Mouse (Mus musculus): ENCODE measurements at regions not wholly inside any gene's neighbourhood (a gene's known extent, or its start where the extent isn't known, plus 50 kb on each side); places are given as distances from the start of the nearest gene placed in this dataset.
A peak's percentile ranks its signal among the peaks of the same experiment; 100 is the strongest.

DNA sequence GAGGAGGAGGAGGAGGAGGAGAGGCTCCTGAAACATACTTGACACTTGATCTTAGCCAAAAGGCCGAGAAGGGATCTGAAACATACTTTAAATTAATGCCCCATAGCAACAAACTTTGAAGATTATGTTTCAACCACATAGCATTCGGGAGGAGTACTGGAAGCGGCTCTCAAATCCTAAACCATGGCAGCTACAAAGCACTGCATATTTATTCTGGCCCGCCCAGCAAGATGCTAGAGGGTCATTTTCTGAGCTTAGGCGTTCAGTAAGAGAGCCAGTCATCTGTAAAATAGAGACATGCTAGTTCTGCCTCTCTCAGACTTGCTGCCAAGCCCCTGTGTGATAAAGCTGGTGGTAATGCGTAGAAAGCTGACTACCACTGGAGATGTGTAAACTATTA, 2156.0 kb upstream of the Lrrc6 start:
- H3K4me3 ChIP-seq (ENCODE audit: low read depth, low read length) = no peak overlapping the region
- no peaks in the 10 kb centered on the region for H3K36me3 ChIP-seq (ENCODE audit: control insufficient read depth, insufficient read depth, low read length)
- no peaks in the 10 kb centered on the region for H3K4me1 ChIP-seq (ENCODE audit: control insufficient read depth, insufficient read depth, low read length)
- no peak for ATAC-seq (ENCODE audit: low read depth)
- 69% methylated on average over 6 of the region's 6 CpGs for WGBS
- H3K9me3 ChIP-seq (ENCODE audit: control insufficient read depth, low read length) = no peaks in the 10 kb centered on the region
- no peak overlapping the region for H3K27ac ChIP-seq (ENCODE audit: low read depth, low read length)
- H3K4me2 ChIP-seq (ENCODE audit: low read depth, low read length) = no peak overlapping the region
- no peaks in the 10 kb centered on the region for H3K27me3 ChIP-seq (ENCODE audit: control insufficient read depth, insufficient read depth, low read length)
- no peak overlapping the region for H3K9ac ChIP-seq (replicated peaks; ENCODE audit: low read depth, low read length)

DNA sequence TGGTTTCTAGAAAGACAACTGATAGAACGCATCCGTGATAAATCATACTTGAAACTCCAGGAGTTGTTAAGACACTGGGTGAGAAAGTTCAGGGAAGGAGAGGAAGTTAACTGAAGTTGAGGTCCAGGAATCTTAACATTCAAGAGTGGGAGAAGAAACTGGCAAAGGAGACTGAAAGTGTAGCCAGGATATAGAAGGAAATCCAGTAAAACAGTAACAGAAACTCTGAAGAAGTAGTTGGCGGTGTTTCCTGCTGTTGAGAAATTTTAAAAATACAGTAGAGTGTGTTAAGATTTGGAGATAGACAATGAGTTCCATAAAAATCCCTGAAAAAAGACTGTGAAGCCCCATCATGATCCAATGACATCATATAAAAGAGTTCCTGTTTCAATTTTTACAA, 2154.3 kb upstream of the Lrrc6 start:
- H3K36me3 ChIP-seq (ENCODE audit: control insufficient read depth, insufficient read depth, low read length) = no peaks in the 10 kb centered on the region
- H3K4me3 ChIP-seq (ENCODE audit: low read depth, low read length) = no peak overlapping the region
- no peaks in the 10 kb centered on the region for H3K27me3 ChIP-seq (ENCODE audit: control insufficient read depth, insufficient read depth, low read length)
- H3K9ac ChIP-seq (replicated peaks; ENCODE audit: low read depth, low read length) = no peak overlapping the region
- no peak for ATAC-seq (ENCODE audit: low read depth)
- H3K27ac ChIP-seq (ENCODE audit: low read depth, low read length) = no peak overlapping the region
- WGBS = 95% methylated on average over 3 of the region's 3 CpGs
- H3K4me2 ChIP-seq (ENCODE audit: low read depth, low read length) = no peak overlapping the region
- H3K4me1 ChIP-seq (ENCODE audit: control insufficient read depth, insufficient read depth, low read length) = peaks cover 4% of the 10 kb centered on the region; the same call in 1 of the 2 replicates
- no peaks in the 10 kb centered on the region for H3K9me3 ChIP-seq (ENCODE audit: control insufficient read depth, low read length)

DNA sequence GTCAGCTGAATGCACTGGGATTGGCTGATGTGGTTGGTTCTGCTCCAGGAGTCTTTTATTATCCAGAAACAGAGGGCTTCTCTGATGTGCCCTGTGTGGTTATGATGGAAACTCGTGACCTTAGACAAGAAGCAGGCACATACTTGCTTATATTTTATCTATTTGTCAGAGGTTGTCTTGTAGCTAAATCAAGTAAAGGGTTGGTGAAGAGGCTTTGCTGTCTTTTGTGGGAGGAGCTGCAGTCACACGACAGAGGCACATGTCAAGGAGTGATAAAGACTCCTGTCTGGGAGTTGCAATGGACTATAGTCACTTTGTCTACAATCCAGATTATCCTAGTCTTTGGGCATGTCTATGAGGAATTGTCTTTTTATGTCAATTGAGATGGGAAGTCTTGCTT, 2149.9 kb upstream of the Lrrc6 start:
- no peaks in the 10 kb centered on the region for H3K36me3 ChIP-seq (ENCODE audit: control insufficient read depth, insufficient read depth, low read length)
- H3K9ac ChIP-seq (replicated peaks; ENCODE audit: low read depth, low read length) = no peak overlapping the region
- H3K9me3 ChIP-seq (ENCODE audit: control insufficient read depth, low read length) = no peaks in the 10 kb centered on the region
- H3K4me2 ChIP-seq (ENCODE audit: low read depth, low read length) = no peak overlapping the region
- ATAC-seq (ENCODE audit: low read depth) = peak; percentile 28; the same call in 1 of the 2 replicates
- 42% methylated on average over 2 of the region's 2 CpGs for WGBS
- no peak overlapping the region for H3K27ac ChIP-seq (ENCODE audit: low read depth, low read length)
- no peaks in the 10 kb centered on the region for H3K27me3 ChIP-seq (ENCODE audit: control insufficient read depth, insufficient read depth, low read length)
- H3K4me1 ChIP-seq (ENCODE audit: control insufficient read depth, insufficient read depth, low read length) = peaks cover 9% of the 10 kb centered on the region; the same call in 1 of the 2 replicates
- H3K4me3 ChIP-seq (ENCODE audit: low read depth, low read length) = no peak overlapping the region

DNA sequence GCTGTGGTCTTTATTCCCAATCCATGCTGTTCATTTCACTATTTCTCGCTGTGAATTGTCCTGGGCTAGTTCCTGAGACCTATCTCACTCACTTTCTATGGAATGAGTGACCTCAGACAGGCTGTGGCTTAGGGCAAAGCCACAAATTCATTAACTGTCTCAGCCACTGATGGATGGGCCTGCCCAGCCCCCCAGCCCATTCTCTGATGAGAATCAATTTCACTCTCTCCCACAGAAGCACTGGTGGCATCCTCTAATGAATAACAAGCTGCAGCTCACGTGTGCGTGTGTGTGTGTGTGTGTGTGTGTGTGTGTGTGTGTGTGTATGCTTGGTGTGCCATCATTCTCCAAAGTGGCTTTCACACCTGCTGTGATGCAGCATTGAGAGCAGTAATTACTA, 2149.3 kb upstream of the Lrrc6 start:
- Histone ChIP-seq H3K4me3 (ENCODE audit: low read depth, low read length) (no peak overlapping the region), H3K9me3 (ENCODE audit: control insufficient read depth, low read length) (no peaks in the 10 kb centered on the region), H3K9ac (replicated peaks; ENCODE audit: low read depth, low read length) (no peak overlapping the region), H3K27ac (ENCODE audit: low read depth, low read length) (no peak overlapping the region), H3K27me3 (ENCODE audit: control insufficient read depth, insufficient read depth, low read length) (no peaks in the 10 kb centered on the region), H3K36me3 (ENCODE audit: control insufficient read depth, insufficient read depth, low read length) (no peaks in the 10 kb centered on the region), H3K4me2 (ENCODE audit: low read depth, low read length) (no peak overlapping the region), H3K4me1 (ENCODE audit: control insufficient read depth, insufficient read depth, low read length) (peaks cover 9% of the 10 kb centered on the region; the same call in 1 of the 2 replicates)
- WGBS = 11% methylated on average over 3 of the region's 3 CpGs
- peak; percentile 58; the same call in 1 of the 2 replicates for ATAC-seq (ENCODE audit: low read depth)

GRCm38 (mm10) chr15:68646865-68647264, 2146.2 kb upstream of the Lrrc6 start:
- H3K36me3 ChIP-seq (ENCODE audit: control insufficient read depth, insufficient read depth, low read length) = no peaks in the 10 kb centered on the region
- H3K27ac ChIP-seq (ENCODE audit: low read depth, low read length) = no peak overlapping the region
- H3K9ac ChIP-seq (replicated peaks; ENCODE audit: low read depth, low read length) = no peak overlapping the region
- H3K27me3 ChIP-seq (ENCODE audit: control insufficient read depth, insufficient read depth, low read length) = no peaks in the 10 kb centered on the region
- H3K9me3 ChIP-seq (ENCODE audit: control insufficient read depth, low read length) = no peaks in the 10 kb centered on the region
- H3K4me1 ChIP-seq (ENCODE audit: control insufficient read depth, insufficient read depth, low read length) = peaks cover 9% of the 10 kb centered on the region; the same call in 1 of the 2 replicates
- WGBS = 60% methylated on average over 3 of the region's 3 CpGs
- no peak overlapping the region for H3K4me2 ChIP-seq (ENCODE audit: low read depth, low read length)
- ATAC-seq (ENCODE audit: low read depth) = no peak
- no peak overlapping the region for H3K4me3 ChIP-seq (ENCODE audit: low read depth, low read length)

DNA sequence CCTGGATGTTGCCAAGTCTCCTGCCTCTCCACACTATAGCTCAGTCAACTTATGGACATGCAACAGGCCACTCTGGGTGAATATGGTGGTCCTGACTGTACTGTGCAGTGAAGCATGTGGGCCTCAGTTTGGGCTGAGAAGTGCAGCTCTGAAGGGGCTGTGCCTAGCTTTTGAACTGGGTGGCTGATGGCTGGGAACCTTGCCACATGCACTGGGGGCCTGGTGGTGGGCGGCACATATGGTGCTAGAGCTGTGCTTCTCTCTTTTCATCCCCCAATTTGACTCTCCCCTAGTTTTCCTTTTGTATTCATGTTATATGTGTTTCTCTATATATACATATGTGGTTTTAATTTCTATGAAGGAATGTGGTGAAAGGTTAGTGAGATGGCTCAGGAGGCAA, 2144.2 kb upstream of the Lrrc6 start:
- Histone ChIP-seq H3K4me2 (ENCODE audit: low read depth, low read length) (no peak overlapping the region), H3K4me1 (ENCODE audit: control insufficient read depth, insufficient read depth, low read length) (peaks cover 4% of the 10 kb centered on the region; the same call in 1 of the 2 replicates), H3K27me3 (ENCODE audit: control insufficient read depth, insufficient read depth, low read length) (no peaks in the 10 kb centered on the region), H3K9me3 (ENCODE audit: control insufficient read depth, low read length) (no peaks in the 10 kb centered on the region), H3K27ac (ENCODE audit: low read depth, low read length) (no peak overlapping the region), H3K4me3 (ENCODE audit: low read depth, low read length) (no peak overlapping the region), H3K9ac (replicated peaks; ENCODE audit: low read depth, low read length) (no peak overlapping the region), H3K36me3 (ENCODE audit: control insufficient read depth, insufficient read depth, low read length) (no peaks in the 10 kb centered on the region)
- 86% methylated on average over 1 of the region's 1 CpGs for WGBS
- no peak for ATAC-seq (ENCODE audit: low read depth)

DNA sequence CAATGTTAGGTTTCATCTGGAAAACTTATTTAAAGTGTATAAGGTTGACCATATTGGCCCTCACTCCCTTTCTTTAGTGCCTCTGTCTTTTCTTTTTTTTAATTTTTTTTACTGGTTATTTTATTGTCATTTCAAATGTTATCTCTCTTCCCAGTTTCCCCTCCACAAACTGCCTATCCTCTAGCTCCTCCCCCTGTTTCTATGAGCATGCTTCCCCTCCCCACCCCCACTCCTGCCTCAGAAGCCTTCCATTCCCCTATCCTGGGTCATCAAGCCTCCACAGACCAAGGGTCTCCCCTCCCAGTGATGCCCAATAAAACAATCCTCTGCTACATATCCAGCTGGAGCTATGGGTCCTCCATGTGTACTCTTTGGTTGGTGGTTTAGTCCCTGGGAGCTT, 2134.9 kb upstream of the Lrrc6 start:
- no peaks in the 10 kb centered on the region for H3K4me1 ChIP-seq (ENCODE audit: control insufficient read depth, insufficient read depth, low read length)
- ATAC-seq (ENCODE audit: low read depth) = no peak

GRCm38 (mm10) chr15:68626976-68627375, 2126.3 kb upstream of the Lrrc6 start:
- 72% methylated on average over 4 of the region's 4 CpGs for WGBS

More for the DNA sequence above, 2134.9 kb upstream of the Lrrc6 start:
- Histone ChIP-seq H3K4me3 (ENCODE audit: low read depth, low read length) (no peak overlapping the region), H3K9ac (replicated peaks; ENCODE audit: low read depth, low read length) (no peak overlapping the region), H3K4me2 (ENCODE audit: low read depth, low read length) (no peak overlapping the region), H3K36me3 (ENCODE audit: control insufficient read depth, insufficient read depth, low read length) (no peaks in the 10 kb centered on the region), H3K27me3 (ENCODE audit: control insufficient read depth, insufficient read depth, low read length) (no peaks in the 10 kb centered on the region), H3K27ac (ENCODE audit: low read depth, low read length) (no peak overlapping the region), H3K9me3 (ENCODE audit: control insufficient read depth, low read length) (no peaks in the 10 kb centered on the region)

DNA sequence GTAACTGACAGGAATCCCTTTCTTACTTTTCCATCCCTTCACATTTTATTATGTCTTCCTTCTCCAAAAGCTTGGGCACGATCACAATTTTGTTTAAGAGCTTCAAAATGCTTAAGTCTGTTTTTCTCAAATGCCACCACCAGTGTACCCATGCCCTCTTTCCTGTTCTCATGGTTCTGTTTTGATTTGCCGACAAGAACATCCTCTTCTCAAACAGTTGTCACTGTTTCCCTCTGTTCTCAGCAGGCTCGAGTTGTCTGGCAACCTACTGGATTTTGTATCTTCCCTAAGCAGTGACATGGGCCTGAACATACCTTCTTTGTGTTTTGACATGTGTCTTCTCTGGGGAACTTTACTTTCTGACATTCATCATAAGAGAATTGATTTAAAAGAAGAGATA, 2124.1 kb upstream of the Lrrc6 start:
- Histone ChIP-seq H3K36me3 (ENCODE audit: control insufficient read depth, insufficient read depth, low read length) (no peaks in the 10 kb centered on the region), H3K9me3 (ENCODE audit: control insufficient read depth, low read length) (no peaks in the 10 kb centered on the region), H3K4me2 (ENCODE audit: low read depth, low read length) (no peak overlapping the region), H3K4me1 (ENCODE audit: control insufficient read depth, insufficient read depth, low read length) (no peaks in the 10 kb centered on the region), H3K9ac (replicated peaks; ENCODE audit: low read depth, low read length) (no peak overlapping the region), H3K27ac (ENCODE audit: low read depth, low read length) (no peak overlapping the region), H3K4me3 (ENCODE audit: low read depth, low read length) (no peak overlapping the region), H3K27me3 (ENCODE audit: control insufficient read depth, insufficient read depth, low read length) (no peaks in the 10 kb centered on the region)
- ATAC-seq (ENCODE audit: low read depth) = no peak
- WGBS = 84% methylated on average over 3 of the region's 3 CpGs

More at GRCm38 (mm10) chr15:68626976-68627375, 2126.3 kb upstream of the Lrrc6 start:
- Histone ChIP-seq H3K4me1 (ENCODE audit: control insufficient read depth, insufficient read depth, low read length) (no peaks in the 10 kb centered on the region), H3K4me2 (ENCODE audit: low read depth, low read length) (no peak overlapping the region), H3K27me3 (ENCODE audit: control insufficient read depth, insufficient read depth, low read length) (no peaks in the 10 kb centered on the region), H3K9ac (replicated peaks; ENCODE audit: low read depth, low read length) (no peak overlapping the region), H3K4me3 (ENCODE audit: low read depth, low read length) (no peak overlapping the region), H3K36me3 (ENCODE audit: control insufficient read depth, insufficient read depth, low read length) (no peaks in the 10 kb centered on the region), H3K27ac (ENCODE audit: low read depth, low read length) (no peak overlapping the region), H3K9me3 (ENCODE audit: control insufficient read depth, low read length) (no peaks in the 10 kb centered on the region)
- ATAC-seq (ENCODE audit: low read depth) = no peak

Data from neural tube, embryonic 14.5 days (tissue).